ENCODE assay signal across 18 mouse cellular contexts in genomic region chr2:19930009-19930408, GRCm38 (mm10). TPM values are rescaled to one million over a fixed set of nuclear protein-coding genes. Genes with fewer than 3 reads are reported as not detected.
"Had no signal": no experiment of that assay in that cellular context is flagged by ENCODE, and none has a peak within 500 bp of the region (broad histone marks: within the 10 kb centered on the region; RNA-seq: fewer than 3 reads in every experiment).

No protein-coding gene starts in this region.

- DNase-seq: kidney, adult 2 months; kidney, postnatal 25 days; liver, postnatal 0 days; lung, embryonic 14.5 days; lung, postnatal 36 days; retina, postnatal 1 day; thymus, postnatal 25 days had no signal

- H3K27ac ChIP-seq: kidney, postnatal 0 days; limb, embryonic 12.5 days; limb, embryonic 15.5 days; liver, embryonic 14.5 days; midbrain, embryonic 10.5 days; midbrain, embryonic 13.5 days; neural tube, embryonic 13.5 days; stomach, postnatal 0 days had no signal

- H3K4me3 ChIP-seq: limb, embryonic 12.5 days; limb, embryonic 15.5 days; megakaryocyte, embryonic 14.5 days; midbrain, embryonic 10.5 days; midbrain, embryonic 13.5 days; myocyte; neural tube, embryonic 13.5 days had no signal

RNA-seq across cellular contexts. Expression of gene Etl4, which starts 20.4 kb away (rescaled TPM):
- total RNA-seq: monocyte, adult 5-6 weeks had no signal
